Mouse (Mus musculus): ENCODE data around the gene Hoxc5. TPM values are rescaled to one million over a fixed set of nuclear protein-coding genes. Genes with fewer than 3 reads are reported as not detected.

Hoxc5 gene
- polyA plus RNA-seq, 1 experiment: 0.53 TPM

- TF ChIP-seq CTCF (IDR thresholded peaks at IDR 0.05; ENCODE audit: control insufficient read depth, insufficient read depth, insufficient replicate concordance, low read depth, low read length) (no peak), POLR2A (IDR thresholded peaks at IDR 0.05; ENCODE audit: control insufficient read depth, low read depth, low read length) (no peak)
- H3K36me3 ChIP-seq (ENCODE audit: control insufficient read depth, insufficient read depth, low read length): no peaks in the 10 kb centered on the region
- peaks cover 12% of the 10 kb centered on the region for H3K27me3 ChIP-seq (ENCODE audit: control insufficient read depth, insufficient read depth, low read length)
- no peak overlapping the region for H3K4me3 ChIP-seq (ENCODE audit: control insufficient read depth, low read depth, low read length)
- H3K4me1 ChIP-seq (ENCODE audit: control insufficient read depth, insufficient read depth, low read length): peaks cover 16% of the 10 kb centered on the region
- no peak overlapping the region for H3K27ac ChIP-seq (ENCODE audit: control insufficient read depth, insufficient read depth, low read depth, low read length)
Observed at GRCm38 (mm10) chr15:102996548-102996947, 29.3 kb downstream of the Hoxc5 start.

- no peak overlapping the region for H3K4me3 ChIP-seq (ENCODE audit: control insufficient read depth, low read depth, low read length)
- peaks cover 12% of the 10 kb centered on the region for H3K27me3 ChIP-seq (ENCODE audit: control insufficient read depth, insufficient read depth, low read length)
- H3K36me3 ChIP-seq (ENCODE audit: control insufficient read depth, insufficient read depth, low read length): no peaks in the 10 kb centered on the region
- H3K27ac ChIP-seq (ENCODE audit: control insufficient read depth, insufficient read depth, low read depth, low read length): no peak overlapping the region
- peaks cover 13% of the 10 kb centered on the region for H3K4me1 ChIP-seq (ENCODE audit: control insufficient read depth, insufficient read depth, low read length)
- no peak for TF ChIP-seq POLR2A (IDR thresholded peaks at IDR 0.05; ENCODE audit: control insufficient read depth, low read depth, low read length)
- no peak for TF ChIP-seq CTCF (IDR thresholded peaks at IDR 0.05; ENCODE audit: control insufficient read depth, insufficient read depth, insufficient replicate concordance, low read depth, low read length)
Observed at GRCm38 (mm10) chr15:102997431-102997830, 30.2 kb downstream of the Hoxc5 start.

- Histone ChIP-seq H3K4me3 (ENCODE audit: control insufficient read depth, low read depth, low read length) (peak within 1 kb of the TSS; percentile 78), H3K27me3 (ENCODE audit: control insufficient read depth, insufficient read depth, low read length) (peaks cover 12% of the 10 kb centered on the region), H3K4me1 (ENCODE audit: control insufficient read depth, insufficient read depth, low read length) (peaks cover 13% of the 10 kb centered on the region), H3K27ac (ENCODE audit: control insufficient read depth, insufficient read depth, low read depth, low read length) (peak within 1 kb of the TSS; percentile 82), H3K36me3 (ENCODE audit: control insufficient read depth, insufficient read depth, low read length) (no peaks in the 10 kb centered on the region)
- TF ChIP-seq CTCF (IDR thresholded peaks at IDR 0.05; ENCODE audit: control insufficient read depth, insufficient read depth, insufficient replicate concordance, low read depth, low read length) (no peak), POLR2A (IDR thresholded peaks at IDR 0.05; ENCODE audit: control insufficient read depth, low read depth, low read length) (no peak)
Observed at GRCm38 (mm10) chr15:102997939-102998355, 30.7 kb downstream of the Hoxc5 start, which contains the start of gene Hoxc6. Gene Hoxc6 (plus strand): TSS chr15:102998257.

- Histone ChIP-seq H3K36me3 (ENCODE audit: control insufficient read depth, insufficient read depth, low read length) (no peaks in the 10 kb centered on the region), H3K4me3 (ENCODE audit: control insufficient read depth, low read depth, low read length) (peak overlapping the region; percentile 78), H3K4me1 (ENCODE audit: control insufficient read depth, insufficient read depth, low read length) (peaks cover 13% of the 10 kb centered on the region), H3K27ac (ENCODE audit: control insufficient read depth, insufficient read depth, low read depth, low read length) (peak overlapping the region; percentile 82), H3K27me3 (ENCODE audit: control insufficient read depth, insufficient read depth, low read length) (peaks cover 12% of the 10 kb centered on the region)
- TF ChIP-seq POLR2A (IDR thresholded peaks at IDR 0.05; ENCODE audit: control insufficient read depth, low read depth, low read length): no peak
- no peak for TF ChIP-seq CTCF (IDR thresholded peaks at IDR 0.05; ENCODE audit: control insufficient read depth, insufficient read depth, insufficient replicate concordance, low read depth, low read length)
Observed at GRCm38 (mm10) chr15:102998608-102999182, 31.5 kb downstream of the Hoxc5 start.

- peak overlapping the region; percentile 78 for H3K4me3 ChIP-seq (ENCODE audit: control insufficient read depth, low read depth, low read length)
- TF ChIP-seq CTCF (IDR thresholded peaks at IDR 0.05; ENCODE audit: control insufficient read depth, insufficient read depth, insufficient replicate concordance, low read depth, low read length): no peak
- TF ChIP-seq POLR2A (IDR thresholded peaks at IDR 0.05; ENCODE audit: control insufficient read depth, low read depth, low read length): no peak
- peaks cover 12% of the 10 kb centered on the region for H3K27me3 ChIP-seq (ENCODE audit: control insufficient read depth, insufficient read depth, low read length)
- H3K36me3 ChIP-seq (ENCODE audit: control insufficient read depth, insufficient read depth, low read length): no peaks in the 10 kb centered on the region
- H3K4me1 ChIP-seq (ENCODE audit: control insufficient read depth, insufficient read depth, low read length): peaks cover 13% of the 10 kb centered on the region
- H3K27ac ChIP-seq (ENCODE audit: control insufficient read depth, insufficient read depth, low read depth, low read length): peak overlapping the region; percentile 82
Observed at GRCm38 (mm10) chr15:102999183-102999831, 32.1 kb downstream of the Hoxc5 start.

- H3K27ac ChIP-seq (ENCODE audit: control insufficient read depth, insufficient read depth, low read depth, low read length): peak overlapping the region; percentile 25
Observed at GRCm38 (mm10) chr15:102999955-103000354, 32.7 kb downstream of the Hoxc5 start.

GRCm38 (mm10) chr15:103000501-103000901 is 33.3 kb downstream of the Hoxc5 start:
- peaks cover 15% of the 10 kb centered on the region for H3K27me3 ChIP-seq (ENCODE audit: control insufficient read depth, insufficient read depth, low read length)
- TF ChIP-seq POLR2A (IDR thresholded peaks at IDR 0.05; ENCODE audit: control insufficient read depth, low read depth, low read length): no peak
- TF ChIP-seq CTCF (IDR thresholded peaks at IDR 0.05; ENCODE audit: control insufficient read depth, insufficient read depth, insufficient replicate concordance, low read depth, low read length): no peak
- peak overlapping the region; percentile 77 for H3K27ac ChIP-seq (ENCODE audit: control insufficient read depth, insufficient read depth, low read depth, low read length)
- peaks cover 16% of the 10 kb centered on the region for H3K4me1 ChIP-seq (ENCODE audit: control insufficient read depth, insufficient read depth, low read length)
- H3K4me3 ChIP-seq (ENCODE audit: control insufficient read depth, low read depth, low read length): peak overlapping the region; percentile 30
- H3K36me3 ChIP-seq (ENCODE audit: control insufficient read depth, insufficient read depth, low read length): no peaks in the 10 kb centered on the region

More at GRCm38 (mm10) chr15:102999955-103000354, 32.7 kb downstream of the Hoxc5 start:
- Histone ChIP-seq H3K36me3 (ENCODE audit: control insufficient read depth, insufficient read depth, low read length) (no peaks in the 10 kb centered on the region), H3K4me3 (ENCODE audit: control insufficient read depth, low read depth, low read length) (no peak overlapping the region), H3K4me1 (ENCODE audit: control insufficient read depth, insufficient read depth, low read length) (peaks cover 13% of the 10 kb centered on the region), H3K27me3 (ENCODE audit: control insufficient read depth, insufficient read depth, low read length) (peaks cover 12% of the 10 kb centered on the region)
- TF ChIP-seq CTCF (IDR thresholded peaks at IDR 0.05; ENCODE audit: control insufficient read depth, insufficient read depth, insufficient replicate concordance, low read depth, low read length) (no peak), POLR2A (IDR thresholded peaks at IDR 0.05; ENCODE audit: control insufficient read depth, low read depth, low read length) (no peak)

Data from testis, adult 2 months (tissue).